Mouse (Mus musculus) embryonic facial prominence, embryonic 10.5 days (tissue): ENCODE measurements at regions not wholly inside any gene's neighbourhood (a gene's known extent, or its start where the extent isn't known, plus 50 kb on each side); places are given as distances from the start of the nearest gene placed in this dataset.
A peak's percentile ranks its signal among the peaks of the same experiment; 100 is the strongest.

ENCODE experiments used
- DNase-seq: peaks from one replicate; pipeline ENCODE4 v3.0.0-alpha.2; 2017; ENCODE audit warnings: low spot score
- H3K27ac ChIP-seq: fragments of 300-500 bp; sonication (generic); replicated peaks from 2 replicates; pipeline ENCODE4 v1.5.1; 2016; ENCODE audit warnings: mild to moderate bottlenecking
- H3K27me3 ChIP-seq: fragments of 300-500 bp; sonication (generic); replicated peaks from 2 replicates; pipeline ENCODE4 v1.6.1; 2016; ENCODE audit warnings: low read depth, mild to moderate bottlenecking; ENCODE audit not compliant: poor library complexity, severe bottlenecking
- H3K36me3 ChIP-seq: fragments of 300-500 bp; sonication (generic); replicated peaks from 2 replicates; pipeline ENCODE4 v1.6.1; 2016; ENCODE audit warnings: mild to moderate bottlenecking, moderate library complexity
- H3K4me1 ChIP-seq: fragments of 300-500 bp; sonication (generic); 2 replicates; pipeline ENCODE4 v1.6.1; 2016
- H3K4me3 ChIP-seq: fragments of 300-500 bp; sonication (generic); 2 replicates; pipeline ENCODE4 v1.5.1; 2016; ENCODE audit warnings: mild to moderate bottlenecking, moderate library complexity
- H3K9me3 ChIP-seq: fragments of 300-500 bp; sonication (generic); 2 replicates; pipeline ENCODE4 v1.6.1; 2016; ENCODE audit warnings: mild to moderate bottlenecking
- WGBS: fragments of 180-500 bp; shearing (Covaris S2); methylation state at CpG from one replicate; pipeline ENCODE4 v1.1.7; 2016; 5-methylcytosine and 5-hydroxymethylcytosine counted together

DNA sequence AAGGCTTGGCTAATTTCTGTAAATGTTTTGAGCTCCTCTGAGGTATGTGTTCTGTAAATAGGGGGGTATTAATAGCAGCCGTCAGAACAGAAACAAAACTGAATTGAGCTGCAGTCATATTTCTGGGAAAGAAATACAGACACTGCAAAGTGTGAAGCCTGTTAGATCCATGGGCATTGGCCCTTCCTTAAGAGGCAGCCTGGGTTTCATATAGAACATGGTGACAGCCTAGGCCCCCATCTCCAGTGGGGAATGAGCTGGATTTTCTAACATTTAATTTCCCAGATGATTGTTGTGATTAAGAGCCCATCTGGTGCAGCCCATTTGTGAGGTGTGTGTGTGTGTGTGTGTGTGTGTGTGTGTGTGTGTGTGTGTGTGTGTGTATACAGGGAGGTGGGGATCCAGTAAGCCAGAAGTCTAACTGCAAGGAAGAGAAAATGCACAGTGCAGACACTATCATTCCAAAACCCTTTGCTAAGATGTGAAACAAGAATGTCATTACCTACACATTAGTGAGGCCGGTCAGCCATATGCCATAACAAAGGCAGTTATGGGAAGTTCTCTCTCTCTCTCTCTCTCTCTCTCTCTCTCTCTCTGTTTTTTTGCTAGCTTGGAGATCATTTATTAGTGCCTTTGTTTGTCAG, 355.7 kb upstream of the Ubash3b start:
- Histone ChIP-seq H3K4me1 (peaks cover 12% of the 10 kb centered on the region), H3K27ac (peak overlapping the region; percentile 48; the same call in 1 of the 2 replicates), H3K27me3 (no peaks in the 10 kb centered on the region), H3K36me3 (peaks cover 4% of the 10 kb centered on the region; the same call in 1 of the 2 replicates), H3K4me3 (no peak overlapping the region), H3K9me3 (no peaks in the 10 kb centered on the region)
- no peak for DNase-seq
- 89% methylated on average over 2 of the region's 2 CpGs for WGBS

DNA sequence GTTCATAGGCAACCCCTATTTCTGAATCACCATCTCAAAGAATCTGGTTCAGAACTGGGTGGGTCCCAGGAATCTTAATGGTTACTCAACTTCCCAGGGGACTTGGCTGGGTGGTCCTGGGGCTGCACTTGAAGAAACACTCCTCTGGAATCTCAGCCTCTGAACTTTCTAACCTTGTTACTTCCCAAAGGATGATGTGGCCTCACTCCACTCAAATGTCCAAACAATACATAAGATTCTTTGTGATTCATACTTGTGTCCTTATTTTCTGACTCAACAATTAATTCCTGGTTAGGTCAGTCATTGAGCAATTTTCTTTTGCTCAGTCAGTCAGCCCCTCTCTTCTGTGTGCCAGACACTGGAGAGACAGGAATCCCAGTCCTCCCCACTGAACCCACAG, 353.7 kb upstream of the Ubash3b start:
- Histone ChIP-seq H3K4me1 (peaks cover 12% of the 10 kb centered on the region), H3K4me3 (no peak overlapping the region), H3K27me3 (no peaks in the 10 kb centered on the region), H3K27ac (no peak overlapping the region), H3K9me3 (no peaks in the 10 kb centered on the region), H3K36me3 (peaks cover 4% of the 10 kb centered on the region; the same call in 1 of the 2 replicates)
- DNase-seq: no peak

DNA sequence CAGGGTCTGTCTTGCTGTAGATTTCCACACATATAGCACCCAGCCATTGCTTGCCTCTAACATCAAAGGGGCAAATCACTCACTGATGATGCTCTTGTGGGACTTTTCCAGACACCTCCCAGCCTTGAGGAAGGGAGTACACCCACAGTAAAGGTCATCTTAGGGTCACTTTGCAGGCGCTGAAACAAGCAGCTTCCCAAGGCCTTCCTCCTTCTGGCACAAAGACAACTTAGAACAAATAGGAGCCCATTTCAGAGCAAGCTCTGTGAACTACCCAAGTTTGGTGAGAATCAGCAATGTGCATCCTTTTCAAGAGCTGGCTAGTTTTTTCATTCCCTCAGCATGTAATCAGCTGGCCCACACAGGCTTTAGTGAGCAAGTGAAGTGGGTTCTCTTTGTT, 352.2 kb upstream of the Ubash3b start:
- 44% methylated on average over 1 of the region's 1 CpGs for WGBS
- H3K4me3 ChIP-seq: no peak overlapping the region

DNA sequence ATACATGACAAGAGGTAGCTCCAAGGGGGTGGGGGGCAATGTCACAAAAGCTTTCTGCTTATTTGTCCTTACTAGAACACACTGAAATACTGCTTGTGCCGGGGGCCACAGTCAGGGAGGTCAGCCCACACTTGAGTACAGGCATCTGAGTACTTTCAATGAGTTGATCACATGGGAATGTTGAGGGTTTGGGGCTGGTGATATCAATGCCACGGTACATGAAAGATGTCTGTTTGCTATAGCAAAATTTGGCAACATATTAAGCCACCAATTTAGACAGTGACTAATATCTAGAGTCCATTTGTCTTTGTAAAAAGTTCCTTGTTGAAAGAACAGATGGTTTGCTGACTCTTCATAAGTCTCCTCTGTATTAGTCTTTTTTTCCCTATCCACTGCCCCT, 348.1 kb upstream of the Ubash3b start:
- Histone ChIP-seq H3K4me1 (no peaks in the 10 kb centered on the region), H3K27ac (no peak overlapping the region), H3K27me3 (no peaks in the 10 kb centered on the region), H3K4me3 (no peak overlapping the region), H3K36me3 (peaks cover 16% of the 10 kb centered on the region), H3K9me3 (no peaks in the 10 kb centered on the region)
- DNase-seq: no peak
- 91% methylated on average over 2 of the region's 2 CpGs for WGBS

More for the DNA sequence above, 352.2 kb upstream of the Ubash3b start:
- peaks cover 7% of the 10 kb centered on the region; the same call in 1 of the 2 replicates for H3K36me3 ChIP-seq
- no peak overlapping the region for H3K27ac ChIP-seq
- no peaks in the 10 kb centered on the region for H3K27me3 ChIP-seq
- H3K9me3 ChIP-seq: no peaks in the 10 kb centered on the region
- peaks cover 12% of the 10 kb centered on the region for H3K4me1 ChIP-seq
- no peak for DNase-seq

DNA sequence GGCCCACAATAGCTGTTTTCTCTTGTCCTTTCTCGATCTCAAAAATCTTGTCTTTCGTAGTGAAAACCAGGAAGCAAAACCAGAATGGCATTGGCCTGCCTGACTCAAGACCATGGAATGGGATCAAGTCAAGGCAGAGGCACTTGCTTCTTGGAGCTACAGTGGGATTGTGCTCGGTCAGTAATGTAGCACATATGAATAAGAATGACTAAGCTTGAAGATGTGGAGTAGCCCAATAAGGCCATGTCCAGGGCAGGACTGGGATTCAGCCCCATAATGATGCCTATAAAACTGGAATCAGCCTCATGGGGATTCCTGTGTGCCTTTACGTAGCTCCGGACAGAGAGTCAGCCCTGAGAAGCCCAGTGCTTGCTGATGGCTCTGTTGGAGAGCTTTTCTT, 347.2 kb upstream of the Ubash3b start:
- no peak for DNase-seq
- H3K27ac ChIP-seq: no peak overlapping the region
- no peak overlapping the region for H3K4me3 ChIP-seq
- WGBS: 95% methylated on average over 5 of the region's 5 CpGs
- peaks cover 16% of the 10 kb centered on the region for H3K36me3 ChIP-seq
- no peaks in the 10 kb centered on the region for H3K4me1 ChIP-seq
- no peaks in the 10 kb centered on the region for H3K9me3 ChIP-seq
- no peaks in the 10 kb centered on the region for H3K27me3 ChIP-seq

DNA sequence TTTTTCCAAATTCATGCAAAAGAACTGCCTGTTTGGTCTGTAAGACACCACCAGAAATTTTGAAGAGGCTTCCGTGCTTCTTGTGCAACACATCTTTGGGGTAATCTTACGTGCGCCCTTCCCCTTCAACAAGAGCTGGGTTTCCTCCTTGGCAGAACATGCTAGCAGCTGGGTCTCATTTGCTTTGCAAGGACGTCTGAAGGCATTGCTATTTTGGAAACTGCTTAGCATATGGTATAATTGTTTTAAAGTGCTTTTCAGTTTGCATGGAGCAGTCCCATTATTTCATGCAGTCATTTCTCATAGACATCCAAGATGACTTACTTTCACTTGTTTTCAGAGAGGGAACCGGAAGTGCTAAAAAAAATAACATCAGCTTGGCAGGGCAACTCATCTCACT, 336.8 kb upstream of the Ubash3b start:
- Histone ChIP-seq H3K9me3 (no peaks in the 10 kb centered on the region), H3K27me3 (no peaks in the 10 kb centered on the region), H3K4me1 (peaks cover 4% of the 10 kb centered on the region; the same call in 1 of the 2 replicates), H3K4me3 (no peak overlapping the region), H3K27ac (no peak overlapping the region), H3K36me3 (peaks cover 25% of the 10 kb centered on the region; the same call in 1 of the 2 replicates)
- 85% methylated on average over 5 of the region's 5 CpGs for WGBS
- no peak for DNase-seq

DNA sequence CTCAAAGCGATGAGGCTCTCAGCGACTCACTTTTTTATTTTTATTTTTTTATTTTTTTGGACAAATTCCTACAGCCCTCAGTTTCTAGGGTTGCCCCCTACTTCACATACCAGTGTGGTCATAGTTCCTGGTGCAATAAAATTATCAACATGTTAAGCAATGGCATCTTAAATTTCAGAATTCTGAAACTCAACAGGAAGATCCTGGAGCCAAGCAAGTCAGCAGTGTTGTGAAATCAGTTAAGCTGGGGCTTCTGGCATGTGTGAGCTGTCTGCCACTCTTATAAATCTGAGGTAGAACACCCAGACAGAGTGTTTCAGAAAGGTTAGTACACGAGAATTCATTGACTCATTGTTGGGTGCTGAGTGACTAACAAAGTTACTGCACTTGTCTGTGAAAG, 328.6 kb upstream of the Ubash3b start:
- Histone ChIP-seq H3K9me3 (no peaks in the 10 kb centered on the region), H3K36me3 (peaks cover 27% of the 10 kb centered on the region), H3K27me3 (no peaks in the 10 kb centered on the region), H3K27ac (no peak overlapping the region), H3K4me3 (no peak overlapping the region), H3K4me1 (0 out of 2 replicates have a peak, but pooled peaks cover 2% of the 10 kb centered on the region)
- 88% methylated on average over 3 of the region's 3 CpGs for whole genome bisulfite sequencing
- DNase-seq: no peak

DNA sequence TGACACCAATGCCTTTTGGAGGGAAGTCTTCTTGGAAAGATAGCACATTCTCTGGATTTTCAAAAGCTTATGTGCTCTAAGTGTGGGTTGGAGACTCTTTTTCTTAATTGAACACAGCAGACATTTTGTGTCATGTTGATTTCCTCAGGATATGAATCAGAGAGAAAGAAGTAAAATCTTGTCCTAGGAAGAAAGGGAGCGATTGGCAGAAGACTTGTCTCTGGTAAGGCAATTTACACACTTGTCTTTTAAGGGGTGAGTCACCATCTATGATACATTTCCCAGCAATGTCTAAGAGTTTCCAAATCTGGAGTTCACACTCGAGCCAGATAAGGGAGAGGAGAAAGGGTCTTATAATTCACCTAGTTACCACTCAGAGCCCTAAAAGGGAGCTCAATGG, 326.5 kb upstream of the Ubash3b start:
- Histone ChIP-seq H3K9me3 (no peaks in the 10 kb centered on the region), H3K27ac (no peak overlapping the region), H3K27me3 (no peaks in the 10 kb centered on the region), H3K4me1 (0 out of 2 replicates have a peak, but pooled peaks cover 2% of the 10 kb centered on the region), H3K36me3 (peaks cover 34% of the 10 kb centered on the region), H3K4me3 (no peak overlapping the region)
- DNase-seq: no peak
- 93% methylated on average over 2 of the region's 2 CpGs for WGBS

DNA sequence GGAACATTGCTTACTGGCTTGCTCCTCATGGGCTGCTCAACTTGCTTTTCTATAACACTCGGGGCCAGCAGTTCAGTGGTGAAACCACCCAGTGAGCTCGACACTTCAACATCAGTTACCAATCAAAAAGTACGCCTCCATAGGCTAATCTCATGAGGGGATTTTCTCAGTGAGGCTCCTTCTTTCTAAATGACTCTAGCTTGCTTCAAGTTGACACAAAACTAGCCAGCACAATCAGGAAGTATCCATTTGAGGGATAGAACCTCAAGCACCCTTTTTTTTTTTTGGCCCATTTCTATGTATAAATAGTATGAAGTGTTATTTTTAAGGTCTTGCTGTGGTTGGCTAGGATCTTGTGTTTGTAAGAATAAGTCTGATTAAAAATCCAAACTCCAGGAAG, 321.7 kb upstream of the Ubash3b start:
- Histone ChIP-seq H3K27ac (no peak overlapping the region), H3K36me3 (peaks cover 7% of the 10 kb centered on the region; the same call in 1 of the 2 replicates), H3K4me1 (0 out of 2 replicates have a peak, but pooled peaks cover 2% of the 10 kb centered on the region), H3K4me3 (no peak overlapping the region), H3K27me3 (no peaks in the 10 kb centered on the region), H3K9me3 (no peaks in the 10 kb centered on the region)
- no peak for DNase-seq
- WGBS: 90% methylated on average over 3 of the region's 3 CpGs

DNA sequence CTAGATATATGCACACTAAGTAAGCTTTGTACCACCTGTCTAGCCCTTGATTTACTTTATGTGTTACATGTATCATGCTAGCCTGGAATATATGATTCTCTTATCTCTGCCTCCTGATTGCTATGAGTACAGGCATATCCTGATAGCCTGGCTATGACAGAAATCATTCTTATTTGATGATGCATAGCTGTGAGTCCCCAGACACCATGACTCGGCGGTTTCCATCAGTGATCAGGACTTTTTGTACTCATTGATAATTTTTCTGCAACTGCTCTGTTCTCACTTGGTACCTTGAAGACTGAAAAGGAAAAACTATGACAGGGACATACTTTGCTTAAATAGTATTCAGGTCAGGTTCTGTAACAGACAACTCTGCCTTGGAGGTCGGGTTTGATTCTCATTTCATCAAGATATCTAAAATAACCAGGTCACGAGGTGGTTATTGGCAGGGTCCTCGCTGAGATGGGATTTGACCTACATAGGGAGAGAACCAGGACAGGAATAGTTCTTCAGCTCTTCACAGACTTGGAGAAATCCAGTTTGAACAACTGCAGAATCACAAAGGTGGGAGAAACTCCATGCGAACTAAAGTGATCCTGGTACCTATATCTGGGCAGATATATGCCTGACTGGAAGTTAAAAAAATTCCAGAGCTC, 320.2 kb upstream of the Ubash3b start:
- H3K4me1 ChIP-seq: 0 out of 2 replicates have a peak, but pooled peaks cover 2% of the 10 kb centered on the region
- no peak for DNase-seq
- peaks cover 7% of the 10 kb centered on the region; the same call in 1 of the 2 replicates for H3K36me3 ChIP-seq
- no peaks in the 10 kb centered on the region for H3K27me3 ChIP-seq
- 93% methylated on average over 6 of the region's 6 CpGs for WGBS
- H3K27ac ChIP-seq: no peak overlapping the region
- H3K4me3 ChIP-seq: no peak overlapping the region
- no peaks in the 10 kb centered on the region for H3K9me3 ChIP-seq

DNA sequence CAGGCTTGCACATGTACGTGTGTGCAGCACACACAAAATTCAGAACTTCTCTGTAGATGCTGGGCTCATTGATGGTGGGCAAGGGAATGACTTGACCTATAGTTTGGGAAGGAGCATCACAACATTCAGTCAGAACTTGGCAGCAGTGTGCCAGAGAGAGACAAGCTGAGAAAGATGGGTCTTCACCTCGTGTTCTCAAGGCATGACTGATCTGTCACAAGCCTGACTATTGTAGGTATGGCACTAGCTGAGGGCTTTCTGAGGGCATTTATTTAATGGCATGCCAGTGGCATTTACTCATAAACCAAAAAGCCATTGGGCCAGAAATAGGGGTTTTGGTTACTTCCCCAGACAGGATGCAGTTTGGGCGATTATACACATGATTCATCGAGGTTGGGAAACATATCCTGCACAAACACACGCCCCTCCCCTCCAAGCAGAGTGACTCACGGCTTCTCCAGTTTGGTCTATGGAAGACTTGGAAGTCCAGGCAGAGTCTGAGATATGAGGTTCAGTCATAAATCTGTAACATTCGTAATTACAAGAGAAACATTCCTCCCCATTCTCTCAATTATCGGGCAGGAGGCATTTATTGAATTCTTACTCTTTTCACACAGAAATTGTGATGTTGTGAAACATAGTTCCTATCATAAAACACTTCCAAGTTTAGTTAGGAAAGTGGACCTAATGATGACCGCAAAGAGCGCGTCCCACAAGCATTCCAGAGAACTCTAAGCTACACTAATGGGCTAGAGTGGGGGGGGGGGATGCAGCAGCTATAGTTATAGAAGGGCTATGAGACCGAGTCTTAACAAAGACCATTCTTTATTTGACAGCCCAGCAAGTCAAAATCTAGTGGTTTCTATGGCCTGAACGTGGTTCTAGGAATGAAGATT, 318.6 kb upstream of the Ubash3b start:
- no peak for DNase-seq
- 88% methylated on average over 13 of the region's 13 CpGs for WGBS
- Histone ChIP-seq H3K27me3 (no peaks in the 10 kb centered on the region), H3K9me3 (no peaks in the 10 kb centered on the region), H3K4me1 (peaks cover 5% of the 10 kb centered on the region), H3K36me3 (peaks cover 7% of the 10 kb centered on the region; the same call in 1 of the 2 replicates), H3K27ac (no peak overlapping the region), H3K4me3 (no peak overlapping the region)

DNA sequence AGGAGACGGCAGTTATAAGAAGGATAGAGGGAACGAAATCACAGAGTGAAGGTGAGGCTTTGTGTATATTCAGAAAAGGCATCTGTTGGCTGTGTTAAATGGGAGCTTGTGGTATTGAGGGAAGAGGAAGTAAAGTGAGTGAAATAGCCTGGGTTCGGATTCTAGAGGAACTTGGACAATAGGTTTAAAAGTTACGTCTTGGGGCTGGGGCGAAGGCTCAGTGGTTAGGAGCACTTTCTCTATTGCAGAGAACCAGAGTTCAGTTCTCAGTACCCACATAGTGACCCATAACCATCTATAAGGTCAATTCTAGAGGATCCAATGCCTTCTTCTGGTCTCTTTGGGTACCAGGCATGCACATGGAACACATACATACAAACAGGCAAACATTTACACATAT, 317.6 kb upstream of the Ubash3b start:
- Histone ChIP-seq H3K27ac (no peak overlapping the region), H3K27me3 (no peaks in the 10 kb centered on the region), H3K4me1 (peaks cover 16% of the 10 kb centered on the region), H3K9me3 (no peaks in the 10 kb centered on the region), H3K4me3 (no peak overlapping the region), H3K36me3 (peaks cover 5% of the 10 kb centered on the region; the same call in 1 of the 2 replicates)
- 92% methylated on average over 5 of the region's 5 CpGs for WGBS
- no peak for DNase-seq
